ENCODE assay signal across 8 mouse cellular contexts in genomic region chr1:191062241-191062780, GRCm38 (mm10). TPM values are rescaled to one million over a fixed set of nuclear protein-coding genes. Genes with fewer than 3 reads are reported as not detected.
DNase-seq lines count a peak whose midpoint lies in the region; ATAC-seq lines count a peak whose summit lies in the region.

No protein-coding gene starts in this region.

- H3K4me1 ChIP-seq in heart, embryonic 14.5 days (ENCODE audit: control insufficient read depth in 2 of 2, insufficient read depth in 2 of 2, low read length in 2 of 2): peaks cover 2 to 5% of the 10 kb centered on the region in 2 experiments; a peak in 3 of 4 replicates
- 0 out of 2 replicates have a peak, but pooled peaks cover 2% of the 10 kb centered on the region for H3K4me1 ChIP-seq in hindbrain, embryonic 11.5 days (replicated peaks; ENCODE audit: control insufficient read depth, insufficient read depth, low read length)
- H3K4me1 ChIP-seq in midbrain, embryonic 11.5 days (ENCODE audit: control insufficient read depth, insufficient read depth, low read length): peaks cover 9% of the 10 kb centered on the region

- WGBS in heart, embryonic 14.5 days: 4% methylated on average over 15 of the region's 15 CpGs
- 6% methylated on average over 15 of the region's 15 CpGs for WGBS in hindbrain, embryonic 11.5 days
- 10% methylated on average over 15 of the region's 15 CpGs for WGBS in midbrain, embryonic 11.5 days

- peak overlapping the region; percentile 53 to 60 for H3K27ac ChIP-seq in heart, embryonic 14.5 days (replicated peaks in 1 of 2; ENCODE audit: control insufficient read depth in 1 of 2, insufficient read depth in 1 of 2, low read depth in 2 of 2, low read length in 2 of 2)
- H3K27ac ChIP-seq in hindbrain, embryonic 11.5 days (ENCODE audit: low read depth, low read length): no peak overlapping the region
- no peak overlapping the region for H3K27ac ChIP-seq in midbrain, embryonic 11.5 days (ENCODE audit: low read depth, low read length)

- H3K27me3 ChIP-seq in heart, embryonic 14.5 days (ENCODE audit: control insufficient read depth, insufficient read depth, low read length): no peaks in the 10 kb centered on the region
- H3K27me3 ChIP-seq in hindbrain, embryonic 11.5 days (ENCODE audit: control insufficient read depth, insufficient read depth, low read length): no peaks in the 10 kb centered on the region
- H3K27me3 ChIP-seq in midbrain, embryonic 11.5 days (ENCODE audit: control insufficient read depth, insufficient read depth, low read length): no peaks in the 10 kb centered on the region

- H3K4me2 ChIP-seq in heart, embryonic 14.5 days (ENCODE audit: low read length): peak overlapping the region; percentile 88
- H3K4me2 ChIP-seq in hindbrain, embryonic 11.5 days (replicated peaks; ENCODE audit: low read depth, low read length): peak overlapping the region; percentile 66
- peak overlapping the region; percentile 65 for H3K4me2 ChIP-seq in midbrain, embryonic 11.5 days

- no peaks in the 10 kb centered on the region for H3K9me3 ChIP-seq in heart, embryonic 14.5 days (ENCODE audit: control insufficient read depth, low read length)
- H3K9me3 ChIP-seq in hindbrain, embryonic 11.5 days (ENCODE audit: control insufficient read depth, low read length): no peaks in the 10 kb centered on the region
- no peaks in the 10 kb centered on the region for H3K9me3 ChIP-seq in midbrain, embryonic 11.5 days (ENCODE audit: control insufficient read depth, low read length)

- intact Hi-C loops in heart, postnatal 10 days (cut with DNase I): loop anchor here (1.0 kb wide), 1 partner anchor 35 kb away; no protein-coding TSS in a partner anchor

- H3K4me3 ChIP-seq in heart, embryonic 14.5 days (ENCODE audit: control insufficient read depth in 1 of 2, insufficient read depth in 1 of 2, low read depth in 1 of 2, low read length in 2 of 2): peak overlapping the region; percentile 66 to 72
- H3K4me3 ChIP-seq in hindbrain, embryonic 11.5 days (ENCODE audit: low read depth, low read length): peak overlapping the region; percentile 75
- H3K4me3 ChIP-seq in midbrain, embryonic 11.5 days (ENCODE audit: low read depth, low read length): peak overlapping the region; percentile 90

- DNase-seq in heart, postnatal 10 days: no peak
- peak; percentile 29 for DNase-seq in NIH3T3 (ENCODE audit: low read depth)
- no peak for DNase-seq in hindbrain, embryonic 11.5 days (ENCODE audit: low spot score)
- peak; percentile 82 for DNase-seq in midbrain, embryonic 11.5 days (ENCODE audit: low spot score, missing footprints)
- DNase-seq in thymus, postnatal 0 days (ENCODE audit: low spot score): no peak
- DNase-seq in cerebellum, postnatal 25 days: no peak
- DNase-seq in kidney, adult 9 months: no peak

- H3K9ac ChIP-seq in heart, embryonic 14.5 days (ENCODE audit: low read length): peak overlapping the region; percentile 90
- peak overlapping the region; percentile 73 for H3K9ac ChIP-seq in hindbrain, embryonic 11.5 days (ENCODE audit: low read depth, low read length)
- peak overlapping the region; percentile 89 for H3K9ac ChIP-seq in midbrain, embryonic 11.5 days (ENCODE audit: low read length)

- peaks cover 28% of the 10 kb centered on the region for H3K36me3 ChIP-seq in heart, embryonic 14.5 days (ENCODE audit: control insufficient read depth, insufficient read depth, low read length)
- no peaks in the 10 kb centered on the region for H3K36me3 ChIP-seq in hindbrain, embryonic 11.5 days (ENCODE audit: control insufficient read depth, insufficient read depth, low read length)
- H3K36me3 ChIP-seq in midbrain, embryonic 11.5 days (ENCODE audit: control insufficient read depth, insufficient read depth, low read length): peaks cover 10% of the 10 kb centered on the region; the same call in 1 of the 2 replicates

- no peak for ATAC-seq in heart, embryonic 14.5 days (ENCODE audit: insufficient number of reproducible peaks, insufficient read depth, low FRiP score, low read depth)
- peak; percentile 60 for ATAC-seq in hindbrain, embryonic 11.5 days (ENCODE audit: low FRiP score)
- peak; percentile 4; the same call in 1 of the 2 replicates for ATAC-seq in midbrain, embryonic 11.5 days (ENCODE audit: low FRiP score)

RNA-seq across cellular contexts. Expression of gene Tatdn3, which starts 0.4 kb away (rescaled TPM):
- polyA plus RNA-seq in heart, embryonic 14.5 days (2014; fragmentation: Nextera tagmentation; extraction: Ambion mirVana): 24.4 and 25.9 TPM in 2 replicates
- total RNA-seq in heart, postnatal 10 days (2021): 10 to 100 TPM; 20.6 to 26.8 TPM
- polyA plus RNA-seq in hindbrain, embryonic 11.5 days (2014; fragmentation: Nextera tagmentation; extraction: Ambion mirVana): 10.4 and 12.7 TPM in 2 replicates
- 11.3 and 11.6 TPM in 2 replicates for polyA plus RNA-seq in midbrain, embryonic 11.5 days (2014; fragmentation: Nextera tagmentation; extraction: Ambion mirVana)
- 12.0 and 14.0 TPM in 2 replicates for polyA plus RNA-seq in thymus, postnatal 0 days (2015; fragmentation: Nextera tagmentation; extraction: Ambion mirVana)

RNA-seq across cellular contexts. Expression of gene Nsl1, which starts 0.5 kb away (rescaled TPM):
- polyA plus RNA-seq in heart, embryonic 14.5 days (2014; fragmentation: Nextera tagmentation; extraction: Ambion mirVana): 12.9 and 14.4 TPM in 2 replicates
- total RNA-seq in heart, postnatal 10 days (2021): 1 to 10 TPM; 2.3 to 2.7 TPM
- 17.9 and 20.4 TPM in 2 replicates for polyA plus RNA-seq in hindbrain, embryonic 11.5 days (2014; fragmentation: Nextera tagmentation; extraction: Ambion mirVana)
- polyA plus RNA-seq in midbrain, embryonic 11.5 days (2014; fragmentation: Nextera tagmentation; extraction: Ambion mirVana): 21.9 and 22.8 TPM in 2 replicates
- polyA plus RNA-seq in thymus, postnatal 0 days (2015; fragmentation: Nextera tagmentation; extraction: Ambion mirVana): 20.3 and 20.4 TPM in 2 replicates

RNA-seq across cellular contexts. Expression of gene Spata45, which starts 25.9 kb away (rescaled TPM):
- polyA plus RNA-seq in heart, embryonic 14.5 days (2014; fragmentation: Nextera tagmentation; extraction: Ambion mirVana): not detected in 2 replicates
- total RNA-seq in heart, postnatal 10 days (2021): not detected
- not detected in 2 replicates for polyA plus RNA-seq in hindbrain, embryonic 11.5 days (2014; fragmentation: Nextera tagmentation; extraction: Ambion mirVana)
- not detected in 2 replicates for polyA plus RNA-seq in midbrain, embryonic 11.5 days (2014; fragmentation: Nextera tagmentation; extraction: Ambion mirVana)
- not detected in 2 replicates for polyA plus RNA-seq in thymus, postnatal 0 days (2015; fragmentation: Nextera tagmentation; extraction: Ambion mirVana)

RNA-seq across cellular contexts. Expression of gene Batf3, which starts 35.3 kb away (rescaled TPM):
- 2.5 and 3.0 TPM in 2 replicates for polyA plus RNA-seq in heart, embryonic 14.5 days (2014; fragmentation: Nextera tagmentation; extraction: Ambion mirVana)
- total RNA-seq in heart, postnatal 10 days (2021): under 1 TPM; 0.57 to 0.97 TPM
- 4.6 TPM in 2 replicates for polyA plus RNA-seq in hindbrain, embryonic 11.5 days (2014; fragmentation: Nextera tagmentation; extraction: Ambion mirVana)
- 2.9 and 3.5 TPM in 2 replicates for polyA plus RNA-seq in midbrain, embryonic 11.5 days (2014; fragmentation: Nextera tagmentation; extraction: Ambion mirVana)
- polyA plus RNA-seq in thymus, postnatal 0 days (2015; fragmentation: Nextera tagmentation; extraction: Ambion mirVana): 3.2 and 3.6 TPM in 2 replicates

RNA-seq across cellular contexts. Expression of gene Flvcr1, which starts 36.4 kb away (rescaled TPM):
- 3.5 and 4.0 TPM in 2 replicates for polyA plus RNA-seq in heart, embryonic 14.5 days (2014; fragmentation: Nextera tagmentation; extraction: Ambion mirVana)
- 10 to 100 TPM in 1 of 2 experiments, 1 to 10 TPM in 1; 8.8 to 10.3 TPM for total RNA-seq in heart, postnatal 10 days (2021)
- 9.5 and 9.6 TPM in 2 replicates for polyA plus RNA-seq in hindbrain, embryonic 11.5 days (2014; fragmentation: Nextera tagmentation; extraction: Ambion mirVana)
- polyA plus RNA-seq in midbrain, embryonic 11.5 days (2014; fragmentation: Nextera tagmentation; extraction: Ambion mirVana): 11.3 and 11.9 TPM in 2 replicates
- 9.3 and 13.5 TPM in 2 replicates for polyA plus RNA-seq in thymus, postnatal 0 days (2015; fragmentation: Nextera tagmentation; extraction: Ambion mirVana)

Comparison
In these comparisons a context has a peak if more than half of its experiments do, and no peak if none do; other contexts are left out.
1. H3K27ac ChIP-seq: peak in heart, embryonic 14.5 days (2 of 2); none in hindbrain, embryonic 11.5 days (single experiment) and midbrain, embryonic 11.5 days (single experiment).
2. DNase-seq: peak in NIH3T3 (single experiment) and midbrain, embryonic 11.5 days (single experiment); none in heart, postnatal 10 days (0 of 2), hindbrain, embryonic 11.5 days (single experiment), thymus, postnatal 0 days (single experiment), cerebellum, postnatal 25 days (0 of 2) and kidney, adult 9 months (single experiment).
3. Peak in every context shown above with its lines, with median percentiles within 50 percentile points of each other: H3K4me2 ChIP-seq, H3K4me3 ChIP-seq and H3K9ac ChIP-seq.